Mouse (Mus musculus): ENCODE data around the gene Ushbp1.

- TF ChIP-seq CTCF (IDR thresholded peaks at IDR 0.05; ENCODE audit: low read depth) (no peak), EP300 (IDR thresholded peaks at IDR 0.05; ENCODE audit: low read depth) (no peak)
These were observed 16.0 kb downstream of the Ushbp1 start for GRCm38 (mm10) chr8:71379512-71380075.

All from liver, postnatal 0 days (tissue).